Comparison of ENCODE assay signal across 26 mouse cellular contexts in the genomic region with DNA sequence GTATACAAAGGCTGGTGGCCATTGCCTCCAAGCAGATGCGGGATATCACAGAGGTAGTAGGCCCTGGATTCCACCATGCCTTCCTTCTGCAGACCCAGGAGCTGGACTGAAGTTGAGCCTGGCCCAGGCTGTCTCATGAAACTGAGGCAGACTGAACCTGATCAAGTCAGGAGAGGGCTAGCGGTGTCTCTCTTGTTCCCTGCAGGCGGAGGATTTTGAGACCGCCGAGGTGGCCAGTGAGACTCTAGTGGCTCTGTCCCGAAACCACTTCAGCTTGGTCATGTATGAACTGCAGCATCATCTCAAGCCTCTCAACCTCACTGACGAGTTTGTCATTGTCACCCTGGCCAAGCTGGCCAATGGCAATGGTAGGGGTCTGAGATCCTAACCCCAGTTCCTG. TPM values are rescaled to one million over a fixed set of nuclear protein-coding genes. Genes with fewer than 3 reads are reported as not detected.
DNase-seq lines count a peak whose midpoint lies in the region; ATAC-seq lines count a peak whose summit lies in the region.
"Had no signal": no experiment of that assay in that cellular context is flagged by ENCODE, and none has a peak within 500 bp of the region (broad histone marks: within the 10 kb centered on the region; RNA-seq: fewer than 3 reads in every experiment).

No protein-coding gene starts in this region.

- 74% methylated on average over 7 of the region's 7 CpGs for WGBS in forebrain, embryonic 11.5 days
- 73% methylated on average over 7 of the region's 7 CpGs for WGBS in forebrain, embryonic 14.5 days
- 76% methylated on average over 7 of the region's 7 CpGs for WGBS in hindbrain, embryonic 13.5 days
- WGBS in hindbrain, embryonic 14.5 days, result 70% methylated on average over 7 of the region's 7 CpGs

- peak; percentile 64 for DNase-seq in forebrain, embryonic 11.5 days (ENCODE audit: low spot score)
- no peak for DNase-seq in forebrain, embryonic 14.5 days (ENCODE audit: low spot score)
- DNase-seq in hindbrain, embryonic 14.5 days (ENCODE audit: low spot score), result no peak
- peak; percentile 7 for DNase-seq in ovary, adult 18-20 months (ENCODE audit: low spot score)
- DNase-seq in ovary, postnatal 10 days (ENCODE audit: low spot score), result no peak
- DNase-seq in thymus, postnatal 4 days, result peak; percentile 12
- DNase-seq in thymus, postnatal 14 days, result no peak
- DNase-seq: adrenal gland, adult 2 months; adrenal gland, postnatal 36 days; cerebellum, postnatal 10 days; heart, postnatal 14 days; kidney, adult 18-20 months; midbrain, embryonic 14.5 days had no signal

- no peak for ATAC-seq in forebrain, embryonic 11.5 days (replicated peaks; ENCODE audit: low FRiP score)
- no peak for ATAC-seq in forebrain, embryonic 14.5 days
- peak; percentile 2; the same call in 1 of the 2 replicates for ATAC-seq in hindbrain, embryonic 13.5 days (ENCODE audit: low FRiP score)
- ATAC-seq in hindbrain, embryonic 14.5 days (ENCODE audit: low FRiP score), result no peak
- ATAC-seq: activated CD4-positive, CD25-positive, alpha-beta regulatory T cell, adult 4 months; hindbrain, embryonic 16.5 days had no signal

- H3K9ac ChIP-seq in forebrain, embryonic 11.5 days (ENCODE audit: low read length), result no peak overlapping the region
- no peak overlapping the region for H3K9ac ChIP-seq in forebrain, embryonic 14.5 days (ENCODE audit: low read length)
- H3K9ac ChIP-seq in hindbrain, embryonic 13.5 days, result no peak overlapping the region
- H3K9ac ChIP-seq in hindbrain, embryonic 14.5 days, result no peak overlapping the region
- H3K9ac ChIP-seq: embryonic facial prominence, embryonic 13.5 days; forebrain, embryonic 12.5 days; limb, embryonic 13.5 days; lung, embryonic 15.5 days had no signal

- H3K27me3 ChIP-seq in forebrain, embryonic 11.5 days (ENCODE audit: control insufficient read depth, insufficient read depth, low read length), result no peaks in the 10 kb centered on the region
- H3K27me3 ChIP-seq in forebrain, embryonic 14.5 days (replicated peaks; ENCODE audit: control insufficient read depth, insufficient read depth, low read length), result no peaks in the 10 kb centered on the region
- no peaks in the 10 kb centered on the region for H3K27me3 ChIP-seq in hindbrain, embryonic 13.5 days
- no peaks in the 10 kb centered on the region for H3K27me3 ChIP-seq in hindbrain, embryonic 14.5 days (ENCODE audit: control insufficient read depth, insufficient read depth, low read length)
- H3K27me3 ChIP-seq: embryonic facial prominence, embryonic 13.5 days; forebrain, embryonic 12.5 days; limb, embryonic 13.5 days; lung, embryonic 15.5 days had no signal

- no peak overlapping the region for H3K27ac ChIP-seq in forebrain, embryonic 11.5 days (ENCODE audit: low read depth, low read length)
- H3K27ac ChIP-seq in forebrain, embryonic 14.5 days (ENCODE audit: low read depth, low read length), result no peak overlapping the region
- no peak overlapping the region for H3K27ac ChIP-seq in hindbrain, embryonic 13.5 days
- no peak overlapping the region for H3K27ac ChIP-seq in hindbrain, embryonic 14.5 days
- H3K27ac ChIP-seq: embryonic facial prominence, embryonic 13.5 days; forebrain, embryonic 12.5 days; heart, adult 2 months; limb, embryonic 13.5 days; lung, embryonic 15.5 days had no signal

- H3K4me3 ChIP-seq in forebrain, embryonic 11.5 days (ENCODE audit: low read depth, low read length), result no peak overlapping the region
- H3K4me3 ChIP-seq in forebrain, embryonic 14.5 days (ENCODE audit: low read depth, low read length), result no peak overlapping the region
- H3K4me3 ChIP-seq in hindbrain, embryonic 13.5 days, result no peak overlapping the region
- no peak overlapping the region for H3K4me3 ChIP-seq in hindbrain, embryonic 14.5 days (replicated peaks; ENCODE audit: low read length)
- H3K4me3 ChIP-seq: embryonic facial prominence, embryonic 13.5 days; erythroblast, embryonic 14.5 days; forebrain, embryonic 12.5 days; heart, adult 2 months; limb, embryonic 13.5 days; lung, embryonic 15.5 days had no signal

- H3K36me3 ChIP-seq in forebrain, embryonic 11.5 days (ENCODE audit: control insufficient read depth, insufficient read depth, low read length), result no peaks in the 10 kb centered on the region
- H3K36me3 ChIP-seq in forebrain, embryonic 14.5 days (ENCODE audit: control insufficient read depth, insufficient read depth, low read length), result no peaks in the 10 kb centered on the region
- H3K36me3 ChIP-seq in hindbrain, embryonic 13.5 days, result no peaks in the 10 kb centered on the region
- H3K36me3 ChIP-seq in hindbrain, embryonic 14.5 days (replicated peaks; ENCODE audit: control insufficient read depth, insufficient read depth), result no peaks in the 10 kb centered on the region
- H3K36me3 ChIP-seq: embryonic facial prominence, embryonic 13.5 days; forebrain, embryonic 12.5 days; limb, embryonic 13.5 days; lung, embryonic 15.5 days had no signal

- no peak overlapping the region for H3K4me2 ChIP-seq in forebrain, embryonic 11.5 days (ENCODE audit: low read depth, low read length, severe bottlenecking)
- no peak overlapping the region for H3K4me2 ChIP-seq in forebrain, embryonic 14.5 days (ENCODE audit: low read length)
- no peak overlapping the region for H3K4me2 ChIP-seq in hindbrain, embryonic 13.5 days
- H3K4me2 ChIP-seq in hindbrain, embryonic 14.5 days (replicated peaks), result no peak overlapping the region
- H3K4me2 ChIP-seq: embryonic facial prominence, embryonic 13.5 days; forebrain, embryonic 12.5 days; limb, embryonic 13.5 days; liver, embryonic 11.5 days; lung, embryonic 15.5 days had no signal

- no peaks in the 10 kb centered on the region for H3K4me1 ChIP-seq in forebrain, embryonic 11.5 days (replicated peaks; ENCODE audit: control insufficient read depth, insufficient read depth, low read length)
- H3K4me1 ChIP-seq in forebrain, embryonic 14.5 days (ENCODE audit: control insufficient read depth, insufficient read depth, low read length), result no peaks in the 10 kb centered on the region
- H3K4me1 ChIP-seq in hindbrain, embryonic 13.5 days (replicated peaks), result no peaks in the 10 kb centered on the region
- no peaks in the 10 kb centered on the region for H3K4me1 ChIP-seq in hindbrain, embryonic 14.5 days (replicated peaks; ENCODE audit: control insufficient read depth, insufficient read depth, low read length)
- H3K4me1 ChIP-seq: embryonic facial prominence, embryonic 13.5 days; forebrain, embryonic 12.5 days; limb, embryonic 13.5 days; lung, embryonic 15.5 days had no signal

- peaks cover 100% of the 10 kb centered on the region for H3K9me3 ChIP-seq in forebrain, embryonic 11.5 days (ENCODE audit: control insufficient read depth, low read length)
- peaks cover 100% of the 10 kb centered on the region for H3K9me3 ChIP-seq in forebrain, embryonic 14.5 days (replicated peaks; ENCODE audit: control insufficient read depth, low read length)
- peaks cover 100% of the 10 kb centered on the region for H3K9me3 ChIP-seq in hindbrain, embryonic 13.5 days
- H3K9me3 ChIP-seq in hindbrain, embryonic 14.5 days (ENCODE audit: control insufficient read depth, low read length), result peaks cover 100% of the 10 kb centered on the region

RNA-seq across cellular contexts. Expression of gene Mroh2a, which starts 3.6 kb away (rescaled TPM):
- polyA plus RNA-seq in forebrain, embryonic 11.5 days (2014; fragmentation: Nextera tagmentation; extraction: Ambion mirVana), result 2.5 and 3.0 TPM in 2 replicates
- 1.3 and 1.7 TPM in 2 replicates for polyA plus RNA-seq in forebrain, embryonic 14.5 days (2014; fragmentation: Nextera tagmentation; extraction: Ambion mirVana)
- polyA plus RNA-seq in hindbrain, embryonic 13.5 days (2015; fragmentation: Nextera tagmentation; extraction: Ambion mirVana), result 0.66 and 0.79 TPM in 2 replicates
- 1.1 and 2.0 TPM in 2 replicates for polyA plus RNA-seq in hindbrain, embryonic 14.5 days (2014; fragmentation: Nextera tagmentation; extraction: Ambion mirVana)
- polyA plus RNA-seq: erythroblast, embryonic 14.5 days had no signal

RNA-seq across cellular contexts. Expression of gene Ugt1a1, which starts 18.7 kb away (rescaled TPM):
- polyA plus RNA-seq in forebrain, embryonic 11.5 days (2014; fragmentation: Nextera tagmentation; extraction: Ambion mirVana), result not detected in 2 replicates
- polyA plus RNA-seq in forebrain, embryonic 14.5 days (2014; fragmentation: Nextera tagmentation; extraction: Ambion mirVana), result not detected in 2 replicates
- polyA plus RNA-seq in hindbrain, embryonic 13.5 days (2015; fragmentation: Nextera tagmentation; extraction: Ambion mirVana), result not detected in 2 replicates
- not detected in 2 replicates for polyA plus RNA-seq in hindbrain, embryonic 14.5 days (2014; fragmentation: Nextera tagmentation; extraction: Ambion mirVana)
- polyA plus RNA-seq: activated CD4-positive, CD25-positive, alpha-beta regulatory T cell, adult 4 months; C2C12; embryonic facial prominence, embryonic 13.5 days; erythroblast, embryonic 14.5 days; forebrain, embryonic 12.5 days; heart, adult 2 months; heart, embryonic 14.5 days; hindbrain, embryonic 16.5 days; liver, embryonic 11.5 days; midbrain, embryonic 14.5 days; neural tube, embryonic 14.5 days had no signal

RNA-seq across cellular contexts. Expression of gene Dnajb3, which starts 24.8 kb away (rescaled TPM):
- polyA plus RNA-seq in forebrain, embryonic 11.5 days (2014; fragmentation: Nextera tagmentation; extraction: Ambion mirVana), result 11.5 and 12.5 TPM in 2 replicates
- 11.8 and 14.4 TPM in 2 replicates for polyA plus RNA-seq in forebrain, embryonic 14.5 days (2014; fragmentation: Nextera tagmentation; extraction: Ambion mirVana)
- 15.6 and 15.8 TPM in 2 replicates for polyA plus RNA-seq in hindbrain, embryonic 13.5 days (2015; fragmentation: Nextera tagmentation; extraction: Ambion mirVana)
- 11.9 and 16.5 TPM in 2 replicates for polyA plus RNA-seq in hindbrain, embryonic 14.5 days (2014; fragmentation: Nextera tagmentation; extraction: Ambion mirVana)
- polyA plus RNA-seq: C2C12 had no signal

RNA-seq across cellular contexts. Expression of gene Ugt1a2, which starts 30.0 kb away (rescaled TPM):
- 0.20 TPM in 1 of 2 replicates, not detected in the other for polyA plus RNA-seq in forebrain, embryonic 11.5 days (2014; fragmentation: Nextera tagmentation; extraction: Ambion mirVana)
- polyA plus RNA-seq in forebrain, embryonic 14.5 days (2014; fragmentation: Nextera tagmentation; extraction: Ambion mirVana), result not detected in 2 replicates
- not detected in 2 replicates for polyA plus RNA-seq in hindbrain, embryonic 13.5 days (2015; fragmentation: Nextera tagmentation; extraction: Ambion mirVana)
- not detected in 2 replicates for polyA plus RNA-seq in hindbrain, embryonic 14.5 days (2014; fragmentation: Nextera tagmentation; extraction: Ambion mirVana)
- polyA plus RNA-seq: activated CD4-positive, CD25-positive, alpha-beta regulatory T cell, adult 4 months; adrenal gland, adult 2 months; C2C12; embryonic facial prominence, embryonic 13.5 days; erythroblast, embryonic 14.5 days; forebrain, embryonic 12.5 days; heart, adult 2 months; heart, embryonic 14.5 days; hindbrain, embryonic 16.5 days; limb, embryonic 13.5 days; liver, embryonic 11.5 days; midbrain, embryonic 14.5 days had no signal

RNA-seq across cellular contexts. Expression of gene Hjurp, which starts 47.0 kb away (rescaled TPM):
- polyA plus RNA-seq in forebrain, embryonic 11.5 days (2014; fragmentation: Nextera tagmentation; extraction: Ambion mirVana), result 221 and 223 TPM in 2 replicates
- polyA plus RNA-seq in forebrain, embryonic 14.5 days (2014; fragmentation: Nextera tagmentation; extraction: Ambion mirVana), result 64.5 and 76.3 TPM in 2 replicates
- polyA plus RNA-seq in hindbrain, embryonic 13.5 days (2015; fragmentation: Nextera tagmentation; extraction: Ambion mirVana), result 82.0 and 82.8 TPM in 2 replicates
- polyA plus RNA-seq in hindbrain, embryonic 14.5 days (2014; fragmentation: Nextera tagmentation; extraction: Ambion mirVana), result 64.1 and 64.5 TPM in 2 replicates

Comparison
In these comparisons a context has a peak if more than half of its experiments do, and no peak if none do; other contexts are left out.
1. DNase-seq: peak in forebrain, embryonic 11.5 days (single experiment), ovary, adult 18-20 months (single experiment) and thymus, postnatal 4 days (single experiment); none in forebrain, embryonic 14.5 days (single experiment), hindbrain, embryonic 14.5 days (single experiment), ovary, postnatal 10 days (single experiment) and thymus, postnatal 14 days (single experiment).